Mouse (Mus musculus): ENCODE measurements at regions not wholly inside any gene's neighbourhood (a gene's known extent, or its start where the extent isn't known, plus 50 kb on each side); places are given as distances from the start of the nearest gene placed in this dataset.

DNA sequence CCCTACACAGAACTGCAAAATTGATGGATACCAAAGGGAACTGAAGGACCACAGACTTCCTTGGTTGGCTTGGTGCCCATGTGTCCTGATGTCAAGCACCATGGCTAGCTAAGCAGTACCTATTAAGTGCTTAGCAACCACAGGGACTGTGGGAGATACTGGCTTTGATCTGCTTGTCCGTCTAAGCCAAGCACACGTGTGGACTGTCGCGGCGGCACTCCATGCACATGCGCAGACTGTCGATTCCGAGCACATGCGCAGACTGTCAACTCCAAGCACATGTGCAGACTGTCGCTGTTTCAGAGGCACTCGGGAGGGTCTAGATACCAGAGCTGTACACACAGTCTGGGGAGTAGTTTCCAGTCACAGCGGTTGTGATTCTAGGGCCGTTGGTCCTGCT, 252.9 kb downstream of the Eipr1 start:
- TF ChIP-seq POLR2A (IDR thresholded peaks at IDR 0.05; ENCODE audit: low read depth, low read length) (no peak), CTCF (conservative IDR thresholded peaks at IDR 0.05; ENCODE audit: insufficient read depth, insufficient read length, low read depth, low read length) (no peak)

All from kidney, adult 2 months (tissue).